Mouse (Mus musculus): ENCODE results near the gene Ptpn18. TPM values are rescaled to one million over a fixed set of nuclear protein-coding genes. Genes with fewer than 3 reads are reported as not detected.
"Not testable (repeated sequence)": the region's sequence is repeated elsewhere in the genome, so short reads cannot be mapped to it uniquely, and the experiment has no call there.

Ptpn18 gene
- 8.6 and 9.8 TPM in 2 replicates for polyA plus RNA-seq (2012; rRNA removed)

- peak; percentile 66 to 94 for DNase-seq (ENCODE audit: extremely low spot score in 1 of 2, low spot score in 1 of 2)
These were observed at the start of gene Ptpn18 for GRCm38 (mm10) chr1:34459284-34460060. Gene Ptpn18, plus strand, starts transcription at chr1:34459762.

- DNase-seq (ENCODE audit: extremely low spot score in 1 of 2, low spot score in 1 of 2) = no peak
These were observed 31.1 kb upstream of the Ptpn18 start for GRCm38 (mm10) chr1:34428466-34428865.

GRCm38 (mm10) chr1:34429281-34429680, 30.3 kb upstream of the Ptpn18 start:
- DNase-seq (ENCODE audit: extremely low spot score in 1 of 2, low spot score in 1 of 2) = no peak

GRCm38 (mm10) chr1:34430981-34431380, 28.6 kb upstream of the Ptpn18 start:
- DNase-seq (ENCODE audit: extremely low spot score in 1 of 2, low spot score in 1 of 2) = no peak

- DNase-seq (ENCODE audit: extremely low spot score in 1 of 2, low spot score in 1 of 2) = no peak
These were observed 28.1 kb upstream of the Ptpn18 start for GRCm38 (mm10) chr1:34431431-34431830.

- no peak for DNase-seq (ENCODE audit: extremely low spot score in 1 of 2, low spot score in 1 of 2)
These were observed 27.2 kb upstream of the Ptpn18 start for GRCm38 (mm10) chr1:34432411-34432775.

GRCm38 (mm10) chr1:34432776-34433481, 26.6 kb upstream of the Ptpn18 start:
- peak in 1 of 2 experiments; percentile 48 for DNase-seq (ENCODE audit: extremely low spot score in 1 of 2, low spot score in 1 of 2)

GRCm38 (mm10) chr1:34433891-34434521, 25.6 kb upstream of the Ptpn18 start:
- peak in 1 of 2 experiments; percentile 47 for DNase-seq (ENCODE audit: extremely low spot score in 1 of 2, low spot score in 1 of 2)

- peak; percentile 84 to 98 for DNase-seq (ENCODE audit: extremely low spot score in 1 of 2, low spot score in 1 of 2)
These were observed 24.9 kb upstream of the Ptpn18 start for GRCm38 (mm10) chr1:34434660-34435160.

GRCm38 (mm10) chr1:34435371-34436120, 24.0 kb upstream of the Ptpn18 start:
- peak in 1 of 2 experiments; percentile 16 for DNase-seq (ENCODE audit: extremely low spot score in 1 of 2, low spot score in 1 of 2)

GRCm38 (mm10) chr1:34436374-34436773, 23.2 kb upstream of the Ptpn18 start:
- DNase-seq (ENCODE audit: extremely low spot score in 1 of 2, low spot score in 1 of 2) = no peak

GRCm38 (mm10) chr1:34437366-34437765, 22.2 kb upstream of the Ptpn18 start:
- not testable (repeated sequence) for DNase-seq (ENCODE audit: extremely low spot score in 1 of 2, low spot score in 1 of 2)

GRCm38 (mm10) chr1:34438381-34439051, 21.0 kb upstream of the Ptpn18 start:
- no peak for DNase-seq (ENCODE audit: extremely low spot score in 1 of 2, low spot score in 1 of 2)

GRCm38 (mm10) chr1:34439215-34439960, 20.2 kb upstream of the Ptpn18 start, which contains the start of the genes Ccdc115 and Imp4:
Gene Ccdc115, minus strand, starts transcription at chr1:34439672.
Gene Imp4, plus strand, starts transcription at chr1:34439851.
- peak; percentile 95 to 97 for DNase-seq (ENCODE audit: extremely low spot score in 1 of 2, low spot score in 1 of 2)

- no peak for DNase-seq (ENCODE audit: extremely low spot score in 1 of 2, low spot score in 1 of 2)
These were observed 19.5 kb upstream of the Ptpn18 start for GRCm38 (mm10) chr1:34439961-34440630.

GRCm38 (mm10) chr1:34443124-34443523, 16.4 kb upstream of the Ptpn18 start:
- DNase-seq (ENCODE audit: extremely low spot score in 1 of 2, low spot score in 1 of 2) = no peak

- no peak for DNase-seq (ENCODE audit: extremely low spot score in 1 of 2, low spot score in 1 of 2)
These were observed 1.1 kb upstream of the Ptpn18 start for GRCm38 (mm10) chr1:34458431-34458830.

GRCm38 (mm10) chr1:34460061-34460441, 489 bp downstream of the Ptpn18 start:
- no peak for DNase-seq (ENCODE audit: extremely low spot score in 1 of 2, low spot score in 1 of 2)
